Mouse (Mus musculus): ENCODE measurements at regions not wholly inside any gene's neighbourhood (a gene's known extent, or its start where the extent isn't known, plus 50 kb on each side); places are given as distances from the start of the nearest gene placed in this dataset.
A peak's percentile ranks its signal among the peaks of the same experiment; 100 is the strongest.

GRCm38 (mm10) chr6:52105031-52105593 lies 53.0 kb downstream of the Hoxa1 start:
- DNase-seq (ENCODE audit: low spot score in 2 of 2): no peak

GRCm38 (mm10) chr6:52104141-52104540 lies 54.0 kb downstream of the Hoxa1 start:
- DNase-seq (ENCODE audit: low spot score in 2 of 2): no peak

- no peak for DNase-seq (ENCODE audit: low spot score in 2 of 2)
These were observed 54.5 kb downstream of the Hoxa1 start for GRCm38 (mm10) chr6:52103661-52104060.

GRCm38 (mm10) chr6:52102699-52103098 lies 55.4 kb downstream of the Hoxa1 start:
- DNase-seq (ENCODE audit: low spot score in 2 of 2): no peak

GRCm38 (mm10) chr6:52102179-52102578 lies 55.9 kb downstream of the Hoxa1 start:
- DNase-seq (ENCODE audit: low spot score in 2 of 2): peak; percentile 34 to 35

- DNase-seq (ENCODE audit: low spot score in 2 of 2): no peak
These were observed 56.9 kb downstream of the Hoxa1 start for GRCm38 (mm10) chr6:52101209-52101608.

GRCm38 (mm10) chr6:52098851-52099250 lies 59.3 kb downstream of the Hoxa1 start:
- DNase-seq (ENCODE audit: low spot score in 2 of 2): no peak

- DNase-seq (ENCODE audit: low spot score in 2 of 2): no peak
These were observed 62.5 kb downstream of the Hoxa1 start for GRCm38 (mm10) chr6:52095575-52095974.

- no peak for DNase-seq (ENCODE audit: low spot score in 2 of 2)
These were observed 66.7 kb downstream of the Hoxa1 start for GRCm38 (mm10) chr6:52091445-52091844.

GRCm38 (mm10) chr6:52085932-52086643 lies 72.0 kb downstream of the Hoxa1 start:
- DNase-seq (ENCODE audit: low spot score in 2 of 2): peak; percentile 53 to 78

- no peak for DNase-seq (ENCODE audit: low spot score in 2 of 2)
These were observed 72.3 kb upstream of the Skap2 start for GRCm38 (mm10) chr6:52084622-52085021.

GRCm38 (mm10) chr6:52079501-52079900 lies 67.2 kb upstream of the Skap2 start:
- no peak for DNase-seq (ENCODE audit: low spot score in 2 of 2)

GRCm38 (mm10) chr6:52078530-52079340 lies 66.4 kb upstream of the Skap2 start:
- DNase-seq (ENCODE audit: low spot score in 2 of 2): no peak

- DNase-seq (ENCODE audit: low spot score in 2 of 2): no peak
These were observed 64.0 kb upstream of the Skap2 start for GRCm38 (mm10) chr6:52076179-52076932.

GRCm38 (mm10) chr6:52074904-52075303 lies 62.6 kb upstream of the Skap2 start:
- no peak for DNase-seq (ENCODE audit: low spot score in 2 of 2)

GRCm38 (mm10) chr6:52067151-52067550 lies 54.8 kb upstream of the Skap2 start:
- DNase-seq (ENCODE audit: low spot score in 2 of 2): no peak

- DNase-seq (ENCODE audit: low spot score in 2 of 2): no peak
These were observed 53.3 kb upstream of the Skap2 start for GRCm38 (mm10) chr6:52065652-52066051.

- peak; percentile 41 to 59 for DNase-seq (ENCODE audit: low spot score in 2 of 2)
These were observed 52.0 kb upstream of the Skap2 start for GRCm38 (mm10) chr6:52064176-52065015.
